Mouse (Mus musculus) lung, postnatal 25 days (tissue): Measurements from ENCODE around the gene Pou2f3.
"Not testable (repeated sequence)": the region's sequence is repeated elsewhere in the genome, so short reads cannot be mapped to it uniquely, and the experiment has no call there.

ENCODE experiments used
- DNase-seq: peaks from one replicate; pipeline ENCODE4 v3.0.0; 2022; ENCODE audit warnings: low spot score

The Pou2f3 gene

GRCm38 (mm10) chr9:43166346-43166745 is 43.8 kb downstream of the Pou2f3 start:
- no peak for DNase-seq

- DNase-seq = no peak
Measured at GRCm38 (mm10) chr9:43155960-43156359, 54.2 kb downstream of the Pou2f3 start.

GRCm38 (mm10) chr9:43151779-43152178 is 58.4 kb downstream of the Pou2f3 start:
- peak; percentile 38 for DNase-seq

- DNase-seq = no peak
Measured at GRCm38 (mm10) chr9:43150957-43151356, 59.2 kb downstream of the Pou2f3 start.

GRCm38 (mm10) chr9:43150075-43150474 is 60.1 kb downstream of the Pou2f3 start:
- no peak for DNase-seq

- DNase-seq = no peak
Measured at GRCm38 (mm10) chr9:43149498-43149897, 60.7 kb downstream of the Pou2f3 start.

GRCm38 (mm10) chr9:43145196-43145595 is 65.0 kb downstream of the Pou2f3 start:
- DNase-seq = no peak

- DNase-seq = no peak
Measured at GRCm38 (mm10) chr9:43144206-43144810, 65.9 kb downstream of the Pou2f3 start.

- peak; percentile 60 for DNase-seq
Measured at GRCm38 (mm10) chr9:43141839-43142238, 68.3 kb downstream of the Pou2f3 start.

GRCm38 (mm10) chr9:43133525-43133924 is 76.6 kb downstream of the Pou2f3 start:
- no peak for DNase-seq

- DNase-seq = no peak
Measured at GRCm38 (mm10) chr9:43132380-43132779, 77.8 kb downstream of the Pou2f3 start.

- no peak for DNase-seq
Measured at GRCm38 (mm10) chr9:43131940-43132339, 78.2 kb downstream of the Pou2f3 start.

GRCm38 (mm10) chr9:43130684-43131083 is 79.5 kb downstream of the Pou2f3 start:
- no peak for DNase-seq

GRCm38 (mm10) chr9:43127101-43127787 is 82.9 kb downstream of the Pou2f3 start:
- DNase-seq = peak; percentile 41

- no peak for DNase-seq
Measured at GRCm38 (mm10) chr9:43122379-43122778, 87.8 kb downstream of the Pou2f3 start.

- not testable (repeated sequence) for DNase-seq
Measured at GRCm38 (mm10) chr9:43121948-43122347, 88.2 kb downstream of the Pou2f3 start.

- no peak for DNase-seq
Measured at GRCm38 (mm10) chr9:43116997-43117336, 93.2 kb downstream of the Pou2f3 start.

GRCm38 (mm10) chr9:43116134-43116996 is 93.8 kb downstream of the Pou2f3 start, which contains the start of gene Tmem136:
TSS of gene Tmem136 (minus strand) at chr9:43116570.
- DNase-seq = peak; percentile 31

- no peak for DNase-seq
Measured at GRCm38 (mm10) chr9:43115431-43116133, 94.6 kb downstream of the Pou2f3 start.

- peak; percentile 36 for DNase-seq
Measured at GRCm38 (mm10) chr9:43114833-43115232, 95.3 kb downstream of the Pou2f3 start.

GRCm38 (mm10) chr9:43110286-43110980 is 99.7 kb downstream of the Pou2f3 start:
- DNase-seq = peak; percentile 24

GRCm38 (mm10) chr9:43109125-43109524 is 101.0 kb downstream of the Pou2f3 start:
- no peak for DNase-seq
